Mouse (Mus musculus) kidney, embryonic 14.5 days (tissue): ENCODE results near the gene Ubash3b. TPM values are rescaled to one million over a fixed set of nuclear protein-coding genes. Genes with fewer than 3 reads are reported as not detected.

ENCODE experiments used
- ATAC-seq: fragments of 200-750 bp; cut with Nextera tagmentation; 2 replicates; pipeline ENCODE4 v1.8.0; 2017; ENCODE audit warnings: moderate number of reproducible peaks, mild to moderate bottlenecking, moderate TSS enrichment, moderate library complexity; ENCODE audit not compliant: low FRiP score, low TSS enrichment
- H3K27ac ChIP-seq: fragments of 300-500 bp; sonication (generic); 2 replicates; pipeline ENCODE4 v1.5.1; 2014; ENCODE audit warnings: low read depth, mild to moderate bottlenecking, low read length, moderate library complexity, mixed read lengths
- H3K27me3 ChIP-seq: fragments of 300-500 bp; sonication (generic); 2 replicates; pipeline ENCODE4 v1.6.1; 2014; ENCODE audit warnings: mild to moderate bottlenecking, low read length; ENCODE audit not compliant: control insufficient read depth, insufficient read depth
- H3K36me3 ChIP-seq: fragments of 300-500 bp; sonication (generic); 2 replicates; pipeline ENCODE4 v1.6.1; 2014; ENCODE audit warnings: low read length, mixed read lengths; ENCODE audit not compliant: control insufficient read depth, insufficient read depth
- H3K4me1 ChIP-seq: fragments of 300-500 bp; sonication (generic); 2 replicates; pipeline ENCODE4 v1.6.1; 2014; ENCODE audit warnings: low read length, mixed read lengths; ENCODE audit not compliant: control insufficient read depth, insufficient read depth
- H3K4me2 ChIP-seq: fragments of 300-500 bp; sonication (generic); replicated peaks from 2 replicates; pipeline ENCODE4 v1.6.1; 2014; ENCODE audit warnings: low read depth, mild to moderate bottlenecking, low read length
- H3K4me3 ChIP-seq: fragments of 300-500 bp; sonication (generic); 2 replicates; pipeline ENCODE4 v1.5.1; 2014; ENCODE audit warnings: mild to moderate bottlenecking, low read length
- H3K9ac ChIP-seq: fragments of 300-500 bp; sonication (generic); 2 replicates; pipeline ENCODE4 v1.6.1; 2014; ENCODE audit warnings: low read depth, mild to moderate bottlenecking, low read length, moderate library complexity
- H3K9me3 ChIP-seq: fragments of 300-500 bp; sonication (generic); 2 replicates; pipeline ENCODE4 v1.6.1; 2016; ENCODE audit warnings: low read length; ENCODE audit not compliant: control insufficient read depth
- WGBS: fragments of 180-500 bp; shearing (Covaris S2); extraction: QIAGEN DNeasy Blood & Tissue Kit; methylation state at CpG from one replicate; pipeline ENCODE4 v1.1.7; 2014; 5-methylcytosine and 5-hydroxymethylcytosine counted together
- polyA plus RNA-seq: library from polyadenylated mRNA; unstranded; fragments of >200 nt; fragmentation: Nextera tagmentation; extraction: Ambion mirVana; gene quantifications from 2 replicates; pipeline ENCODE4 v1.2.1, GENCODE M21; 2014

Ubash3b gene
- 9.3 TPM in 2 replicates for polyA plus RNA-seq

GRCm38 (mm10) chr9:41161413-41161812 lies at the start of gene Ubash3b:
Ubash3b (minus strand) TSS chr9:41161697.
- H3K4me1 ChIP-seq, result peaks cover 2% of the 10 kb centered on the region; the same call in 1 of the 2 replicates
- no peak within 1 kb of the TSS for H3K9ac ChIP-seq
- no peaks in the 10 kb centered on the region for H3K36me3 ChIP-seq
- H3K27me3 ChIP-seq, result peaks cover 1% of the 10 kb centered on the region; the same call in 1 of the 2 replicates
- no peaks in the 10 kb centered on the region for H3K9me3 ChIP-seq
- WGBS, result 87% methylated on average over 6 of the region's 6 CpGs
- ATAC-seq, result no peak
- H3K4me3 ChIP-seq, result no peak within 1 kb of the TSS
- no peak within 1 kb of the TSS for H3K27ac ChIP-seq
- no peak within 1 kb of the TSS for H3K4me2 ChIP-seq

GRCm38 (mm10) chr9:41207130-41208104 lies 45.9 kb upstream of the Ubash3b start:
- Histone ChIP-seq H3K4me1 (peaks cover 11% of the 10 kb centered on the region), H3K9me3 (no peaks in the 10 kb centered on the region), H3K4me3 (peak overlapping the region; percentile 35), H3K27me3 (no peaks in the 10 kb centered on the region), H3K4me2 (peak overlapping the region; percentile 43), H3K36me3 (no peaks in the 10 kb centered on the region), H3K9ac (peak overlapping the region; percentile 55; the same call in 1 of the 2 replicates), H3K27ac (peak overlapping the region; percentile 90)
- peak; percentile 91 for ATAC-seq
- WGBS, result 6% methylated on average over 28 of the region's 28 CpGs

- H3K4me3 ChIP-seq, result no peak overlapping the region
- H3K9me3 ChIP-seq, result no peaks in the 10 kb centered on the region
- no peaks in the 10 kb centered on the region for H3K36me3 ChIP-seq
- 81% methylated on average over 12 of the region's 12 CpGs for WGBS
- peaks cover 4% of the 10 kb centered on the region; the same call in 1 of the 2 replicates for H3K4me1 ChIP-seq
- H3K9ac ChIP-seq, result no peak overlapping the region
- H3K27me3 ChIP-seq, result no peaks in the 10 kb centered on the region
- ATAC-seq, result no peak
- H3K4me2 ChIP-seq, result no peak overlapping the region; the same call in 1 of the 2 replicates
- H3K27ac ChIP-seq, result no peak overlapping the region
Observed at GRCm38 (mm10) chr9:41206717-41207116, 45.2 kb upstream of the Ubash3b start.

DNA sequence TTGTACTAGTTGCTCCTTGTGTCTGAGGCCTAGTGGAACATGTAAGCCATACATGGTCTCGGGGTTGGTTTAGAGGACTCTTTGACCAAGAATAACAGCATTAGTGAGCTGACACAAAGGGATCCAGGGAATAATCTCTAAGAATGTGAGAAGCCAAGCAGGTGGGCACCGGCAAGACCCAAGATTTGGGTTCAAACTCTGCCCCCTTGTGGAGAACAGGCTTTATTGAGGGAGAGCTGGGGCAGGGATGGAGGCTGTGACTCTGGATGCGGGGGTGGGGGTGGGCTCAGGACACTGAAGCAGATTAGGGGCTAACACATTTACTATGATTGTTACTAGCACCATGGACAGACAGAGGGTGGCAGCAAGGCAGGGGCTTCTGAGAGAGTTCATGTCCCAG lies 43.8 kb upstream of the Ubash3b start:
- Histone ChIP-seq H3K27ac (no peak overlapping the region), H3K9ac (no peak overlapping the region), H3K9me3 (no peaks in the 10 kb centered on the region), H3K4me3 (no peak overlapping the region), H3K4me2 (no peak overlapping the region), H3K4me1 (no peaks in the 10 kb centered on the region), H3K27me3 (no peaks in the 10 kb centered on the region), H3K36me3 (no peaks in the 10 kb centered on the region)
- 62% methylated on average over 3 of the region's 3 CpGs for WGBS
- no peak for ATAC-seq

DNA sequence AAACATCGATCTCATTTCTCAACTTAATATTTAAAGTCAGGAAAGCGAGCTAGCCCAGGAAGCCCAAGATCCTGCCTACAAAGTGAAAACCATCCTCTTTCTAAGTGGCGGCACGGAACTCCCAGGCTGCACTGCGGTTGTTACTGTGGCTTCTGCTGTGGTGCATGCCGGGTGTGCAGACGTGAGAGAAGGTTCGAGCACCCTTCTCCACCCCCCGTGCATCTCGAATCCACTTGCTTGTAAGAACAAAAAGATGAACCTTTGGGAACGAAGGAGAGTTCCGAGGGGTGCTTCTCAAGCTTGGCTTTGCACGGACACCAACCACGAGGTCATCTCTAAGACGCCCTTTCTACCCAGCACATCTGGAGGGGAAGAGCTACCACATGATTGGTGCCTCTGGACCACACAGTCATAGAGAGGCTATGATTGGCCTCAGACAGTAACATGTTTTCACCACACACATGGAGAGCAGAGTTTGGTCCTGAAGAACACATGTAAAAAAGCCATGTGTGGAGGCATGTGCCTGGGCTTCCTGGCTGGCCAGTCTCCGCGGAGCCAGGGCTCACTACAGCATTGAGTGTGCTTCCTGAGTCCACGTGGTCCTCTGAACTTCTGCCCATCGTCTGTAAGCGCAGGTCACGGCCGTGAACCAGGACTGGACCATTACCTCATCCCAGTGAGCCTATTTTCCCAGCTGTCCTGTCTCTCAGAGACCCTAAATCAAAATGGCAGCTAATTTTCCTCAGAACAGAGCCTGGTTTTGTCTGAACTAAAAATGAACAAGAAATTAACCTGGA lies 38.2 kb upstream of the Ubash3b start:
- Histone ChIP-seq H3K27ac (no peak overlapping the region), H3K4me3 (no peak overlapping the region), H3K9ac (no peak overlapping the region), H3K4me2 (no peak overlapping the region), H3K27me3 (no peaks in the 10 kb centered on the region), H3K9me3 (no peaks in the 10 kb centered on the region), H3K4me1 (no peaks in the 10 kb centered on the region), H3K36me3 (no peaks in the 10 kb centered on the region)
- 66% methylated on average over 22 of the region's 22 CpGs for WGBS
- ATAC-seq, result peak; percentile 52

DNA sequence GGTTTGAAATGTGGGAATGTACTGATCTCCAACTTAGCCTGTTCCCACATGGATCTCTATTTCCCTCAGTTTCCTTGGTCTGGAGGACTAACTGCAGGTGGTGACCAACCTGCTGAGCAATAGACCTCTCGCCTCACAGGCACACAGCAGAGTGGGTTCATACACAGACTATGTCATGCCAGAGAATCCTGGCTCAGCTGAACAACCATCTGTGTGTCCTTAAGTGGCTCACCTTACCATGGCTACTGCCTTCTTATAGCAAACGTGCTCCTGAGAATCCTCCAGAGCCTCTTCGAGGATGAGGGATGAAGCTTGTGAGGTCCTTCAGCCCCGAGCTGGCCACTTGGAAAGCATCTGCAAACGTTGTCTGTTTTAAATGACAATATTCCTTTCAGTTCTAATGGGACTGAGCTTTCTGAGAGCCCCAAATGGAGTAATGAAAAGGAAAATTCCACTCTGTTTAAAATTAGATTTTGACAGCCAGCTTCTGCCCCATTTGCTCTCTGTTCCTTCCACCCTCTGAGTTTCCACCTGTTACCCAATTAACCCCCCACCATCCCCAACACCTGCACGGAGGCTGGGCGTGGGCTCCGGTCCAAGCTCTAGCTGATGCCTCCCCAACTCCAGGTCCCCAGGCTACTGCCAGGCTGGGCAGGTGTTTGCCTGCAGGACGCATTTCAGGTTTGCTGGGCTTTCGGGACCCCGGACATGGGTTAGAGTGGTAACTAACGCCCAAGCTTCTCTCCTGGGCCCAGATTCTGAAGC lies 37.2 kb upstream of the Ubash3b start:
- Histone ChIP-seq H3K36me3 (no peaks in the 10 kb centered on the region), H3K27me3 (no peaks in the 10 kb centered on the region), H3K9ac (no peak overlapping the region), H3K4me3 (no peak overlapping the region), H3K4me2 (no peak overlapping the region), H3K27ac (no peak overlapping the region), H3K9me3 (no peaks in the 10 kb centered on the region), H3K4me1 (no peaks in the 10 kb centered on the region)
- WGBS, result 73% methylated on average over 12 of the region's 12 CpGs
- no peak for ATAC-seq

- no peaks in the 10 kb centered on the region for H3K9me3 ChIP-seq
- WGBS, result 77% methylated on average over 10 of the region's 10 CpGs
- H3K27me3 ChIP-seq, result no peaks in the 10 kb centered on the region
- no peaks in the 10 kb centered on the region for H3K36me3 ChIP-seq
- ATAC-seq, result no peak
- H3K4me2 ChIP-seq, result no peak overlapping the region
- H3K4me3 ChIP-seq, result no peak overlapping the region
- no peak overlapping the region for H3K9ac ChIP-seq
- no peaks in the 10 kb centered on the region for H3K4me1 ChIP-seq
- no peak overlapping the region for H3K27ac ChIP-seq
Observed at GRCm38 (mm10) chr9:41195742-41196311, 34.3 kb upstream of the Ubash3b start.

DNA sequence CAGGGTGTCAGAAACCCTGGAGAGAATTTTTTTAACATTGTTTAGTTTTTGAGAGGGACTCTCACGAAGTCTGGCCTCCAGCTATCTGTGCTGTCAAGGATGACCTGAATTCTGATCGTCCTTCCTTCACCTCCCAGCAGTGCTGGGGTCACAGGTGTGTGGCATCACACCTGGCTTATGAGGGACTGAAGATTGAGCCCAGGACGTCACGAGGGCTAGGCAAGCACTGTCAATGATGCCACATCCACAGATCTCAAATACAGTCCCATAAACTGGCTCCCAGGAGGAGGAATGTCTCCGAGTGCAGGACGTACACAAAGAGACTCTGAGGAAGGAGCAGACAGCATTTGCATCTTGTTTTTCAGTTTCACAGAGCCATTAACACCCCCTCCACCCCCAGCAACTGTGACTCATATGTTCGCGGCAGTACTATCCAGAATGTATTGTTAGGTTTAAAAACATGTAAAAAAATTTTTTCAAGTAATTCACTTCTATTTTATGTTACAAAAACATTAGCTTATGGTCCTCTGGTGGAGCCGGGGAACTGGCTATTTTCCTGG lies 30.2 kb upstream of the Ubash3b start:
- ATAC-seq, result no peak; the same call in 1 of the 2 replicates
- Histone ChIP-seq H3K27ac (no peak overlapping the region), H3K4me2 (no peak overlapping the region), H3K9me3 (no peaks in the 10 kb centered on the region), H3K4me3 (no peak overlapping the region), H3K4me1 (no peaks in the 10 kb centered on the region), H3K9ac (no peak overlapping the region), H3K27me3 (no peaks in the 10 kb centered on the region), H3K36me3 (no peaks in the 10 kb centered on the region)
- WGBS, result 66% methylated on average over 9 of the region's 9 CpGs
